Mouse (Mus musculus) hindbrain, embryonic 11.5 days (tissue): ENCODE data around the gene Nynrin. TPM values are rescaled to one million over a fixed set of nuclear protein-coding genes. Genes with fewer than 3 reads are reported as not detected.
A peak's percentile ranks its signal among the peaks of the same experiment; 100 is the strongest.

Experiments used
- ATAC-seq: fragments of 200-750 bp; cut with Nextera tagmentation; 2 replicates; pipeline ENCODE4 v1.8.0; 2017; ENCODE audit warnings: mild to moderate bottlenecking, moderate TSS enrichment, moderate library complexity; ENCODE audit not compliant: low FRiP score
- DNase-seq: peaks from one replicate; pipeline ENCODE4 v3.0.0-alpha.2; 2015; ENCODE audit warnings: low spot score
- H3K27ac ChIP-seq: fragments of 300-500 bp; sonication (generic); 2 replicates; pipeline ENCODE4 v1.5.1; 2014; ENCODE audit warnings: mild to moderate bottlenecking, low read depth, low read length
- H3K27me3 ChIP-seq: fragments of 300-500 bp; sonication (generic); 2 replicates; pipeline ENCODE4 v1.6.1; 2014; ENCODE audit warnings: mild to moderate bottlenecking, low read length, moderate library complexity, mixed read lengths; ENCODE audit not compliant: control insufficient read depth, insufficient read depth
- H3K36me3 ChIP-seq: fragments of 300-500 bp; sonication (generic); 2 replicates; pipeline ENCODE4 v1.6.1; 2014; ENCODE audit warnings: mild to moderate bottlenecking, low read length, moderate library complexity, mixed read lengths; ENCODE audit not compliant: control insufficient read depth, insufficient read depth
- H3K4me1 ChIP-seq: fragments of 300-500 bp; sonication (generic); replicated peaks from 2 replicates; pipeline ENCODE4 v1.6.1; 2014; ENCODE audit warnings: low read length, mixed read lengths; ENCODE audit not compliant: control insufficient read depth, insufficient read depth
- H3K4me2 ChIP-seq: fragments of 300-500 bp; sonication (generic); replicated peaks from 2 replicates; pipeline ENCODE4 v1.6.1; 2014; ENCODE audit warnings: mild to moderate bottlenecking, low read depth, low read length
- H3K4me3 ChIP-seq: fragments of 300-500 bp; sonication (generic); 2 replicates; pipeline ENCODE4 v1.5.1; 2014; ENCODE audit warnings: low read depth, low read length
- H3K9ac ChIP-seq: fragments of 300-500 bp; sonication (generic); 2 replicates; pipeline ENCODE4 v1.6.1; 2014; ENCODE audit warnings: low read depth, low read length
- H3K9me3 ChIP-seq: fragments of 300-500 bp; sonication (generic); 2 replicates; pipeline ENCODE4 v1.6.1; 2016; ENCODE audit warnings: low read length; ENCODE audit not compliant: control insufficient read depth
- WGBS: fragments of 180-500 bp; shearing (Covaris S2); extraction: QIAGEN DNeasy Blood & Tissue Kit; methylation state at CpG from one replicate; pipeline ENCODE4 v1.1.7; 2014; 5-methylcytosine and 5-hydroxymethylcytosine counted together
- polyA plus RNA-seq: library from polyadenylated mRNA; unstranded; fragments of >200 nt; fragmentation: Nextera tagmentation; extraction: Ambion mirVana; gene quantifications from 2 replicates; pipeline ENCODE4 v1.2.1, GENCODE M21; 2014

Nynrin gene
- polyA plus RNA-seq, 1 experiment from 2014 or later = 8.3 TPM

GRCm38 (mm10) chr14:55880982-55881381, 27.2 kb downstream of the Nynrin start:
- Histone ChIP-seq H3K9ac (no peak overlapping the region), H3K4me2 (no peak overlapping the region), H3K4me3 (no peak overlapping the region), H3K27me3 (no peaks in the 10 kb centered on the region), H3K9me3 (no peaks in the 10 kb centered on the region), H3K27ac (no peak overlapping the region), H3K36me3 (no peaks in the 10 kb centered on the region), H3K4me1 (no peaks in the 10 kb centered on the region; the same call in 1 of the 2 replicates)
- no peak for ATAC-seq
- DNase-seq = no peak
- 87% methylated on average over 8 of the region's 8 CpGs for WGBS

- Histone ChIP-seq H3K4me1 (no peaks in the 10 kb centered on the region; the same call in 1 of the 2 replicates), H3K9ac (no peak overlapping the region), H3K4me3 (no peak overlapping the region), H3K9me3 (no peaks in the 10 kb centered on the region), H3K27me3 (no peaks in the 10 kb centered on the region), H3K36me3 (no peaks in the 10 kb centered on the region), H3K27ac (no peak overlapping the region), H3K4me2 (no peak overlapping the region)
- no peak for ATAC-seq
- 55% methylated on average over 6 of the region's 6 CpGs for WGBS
- DNase-seq = no peak
Measured at GRCm38 (mm10) chr14:55882171-55882641, 28.4 kb downstream of the Nynrin start.

- H3K4me1 ChIP-seq = no peaks in the 10 kb centered on the region; the same call in 1 of the 2 replicates
- 91% methylated on average over 13 of the region's 13 CpGs for WGBS
- no peak overlapping the region for H3K4me3 ChIP-seq
- ATAC-seq (no peak), DNase-seq (no peak)
- no peaks in the 10 kb centered on the region for H3K9me3 ChIP-seq
- H3K4me2 ChIP-seq = no peak overlapping the region
- no peaks in the 10 kb centered on the region for H3K27me3 ChIP-seq
- H3K27ac ChIP-seq = no peak overlapping the region
- H3K36me3 ChIP-seq = 0 out of 2 replicates have a peak, but pooled peaks cover 1% of the 10 kb centered on the region
- H3K9ac ChIP-seq = no peak overlapping the region
Measured at GRCm38 (mm10) chr14:55883149-55883661, 29.4 kb downstream of the Nynrin start.

GRCm38 (mm10) chr14:55883663-55884062, 29.9 kb downstream of the Nynrin start:
- no peaks in the 10 kb centered on the region for H3K27me3 ChIP-seq
- DNase-seq (no peak), ATAC-seq (no peak)
- H3K9ac ChIP-seq = no peak overlapping the region
- WGBS = 87% methylated on average over 12 of the region's 12 CpGs
- H3K4me2 ChIP-seq = no peak overlapping the region
- no peaks in the 10 kb centered on the region; the same call in 1 of the 2 replicates for H3K4me1 ChIP-seq
- H3K27ac ChIP-seq = 0 out of 2 replicates have a peak overlapping the region, but pooled peaks have one; percentile 55
- H3K36me3 ChIP-seq = 0 out of 2 replicates have a peak, but pooled peaks cover 3% of the 10 kb centered on the region
- no peak overlapping the region for H3K4me3 ChIP-seq
- no peaks in the 10 kb centered on the region for H3K9me3 ChIP-seq

GRCm38 (mm10) chr14:55884166-55884565, 30.4 kb downstream of the Nynrin start, which contains the start of gene Cbln3:
Gene Cbln3, minus strand, starts transcription at chr14:55884392.
- no peaks in the 10 kb centered on the region for H3K9me3 ChIP-seq
- no peak for DNase-seq
- no peaks in the 10 kb centered on the region for H3K27me3 ChIP-seq
- 42% methylated on average over 4 of the region's 4 CpGs for WGBS
- 0 out of 2 replicates have a peak, but pooled peaks cover 3% of the 10 kb centered on the region for H3K36me3 ChIP-seq
- peak within 1 kb of the TSS; percentile 63 for H3K4me3 ChIP-seq
- peak within 1 kb of the TSS; percentile 55 for H3K27ac ChIP-seq
- H3K9ac ChIP-seq = peak within 1 kb of the TSS; percentile 81
- no peaks in the 10 kb centered on the region; the same call in 1 of the 2 replicates for H3K4me1 ChIP-seq
- ATAC-seq = peak; percentile 25; the same call in 1 of the 2 replicates
- H3K4me2 ChIP-seq = peak within 1 kb of the TSS; percentile 76

GRCm38 (mm10) chr14:55884713-55885113, 30.9 kb downstream of the Nynrin start, which contains the start of gene Khnyn:
Gene Khnyn, plus strand, starts transcription at chr14:55884947.
- H3K9me3 ChIP-seq = no peaks in the 10 kb centered on the region
- peak within 1 kb of the TSS; percentile 76 for H3K4me2 ChIP-seq
- H3K9ac ChIP-seq = peak within 1 kb of the TSS; percentile 81
- DNase-seq = peak; percentile 91
- H3K4me1 ChIP-seq = no peaks in the 10 kb centered on the region; the same call in 1 of the 2 replicates
- no peaks in the 10 kb centered on the region for H3K27me3 ChIP-seq
- peak; percentile 95 for ATAC-seq
- peak within 1 kb of the TSS; percentile 55 for H3K27ac ChIP-seq
- H3K36me3 ChIP-seq = peaks cover 7% of the 10 kb centered on the region; the same call in 1 of the 2 replicates
- peak within 1 kb of the TSS; percentile 63 for H3K4me3 ChIP-seq
- WGBS = 0% methylated on average over 23 of the region's 30 CpGs

- WGBS = 1% methylated on average over 12 of the region's 30 CpGs
- H3K27me3 ChIP-seq = no peaks in the 10 kb centered on the region
- peak overlapping the region; percentile 55 for H3K27ac ChIP-seq
- no peaks in the 10 kb centered on the region for H3K9me3 ChIP-seq
- DNase-seq (no peak), ATAC-seq (peak; percentile 84)
- no peaks in the 10 kb centered on the region; the same call in 1 of the 2 replicates for H3K4me1 ChIP-seq
- peak overlapping the region; percentile 76 for H3K4me2 ChIP-seq
- H3K9ac ChIP-seq = peak overlapping the region; percentile 81
- peak overlapping the region; percentile 63 for H3K4me3 ChIP-seq
- H3K36me3 ChIP-seq = peaks cover 10% of the 10 kb centered on the region; the same call in 1 of the 2 replicates
Measured at GRCm38 (mm10) chr14:55885114-55885790, 31.4 kb downstream of the Nynrin start.

- no peaks in the 10 kb centered on the region for H3K27me3 ChIP-seq
- 12% methylated on average over 16 of the region's 16 CpGs for WGBS
- peak overlapping the region; percentile 63 for H3K4me3 ChIP-seq
- DNase-seq (no peak), ATAC-seq (no peak)
- no peak overlapping the region for H3K27ac ChIP-seq
- peaks cover 10% of the 10 kb centered on the region; the same call in 1 of the 2 replicates for H3K36me3 ChIP-seq
- H3K9ac ChIP-seq = peak overlapping the region; percentile 81
- H3K9me3 ChIP-seq = no peaks in the 10 kb centered on the region
- no peaks in the 10 kb centered on the region; the same call in 1 of the 2 replicates for H3K4me1 ChIP-seq
- H3K4me2 ChIP-seq = peak overlapping the region; percentile 76
Measured at GRCm38 (mm10) chr14:55885791-55886271, 32.0 kb downstream of the Nynrin start.
